Mouse (Mus musculus) adrenal gland, postnatal 14 days (tissue): ENCODE measurements at regions not wholly inside any gene's neighbourhood (a gene's known extent, or its start where the extent isn't known, plus 50 kb on each side); places are given as distances from the start of the nearest gene placed in this dataset.
A peak's percentile ranks its signal among the peaks of the same experiment; 100 is the strongest.

ENCODE experiments used
- DNase-seq: peaks from one replicate; pipeline ENCODE4 v3.0.0; 2021; ENCODE audit warnings: mixed read lengths

DNA sequence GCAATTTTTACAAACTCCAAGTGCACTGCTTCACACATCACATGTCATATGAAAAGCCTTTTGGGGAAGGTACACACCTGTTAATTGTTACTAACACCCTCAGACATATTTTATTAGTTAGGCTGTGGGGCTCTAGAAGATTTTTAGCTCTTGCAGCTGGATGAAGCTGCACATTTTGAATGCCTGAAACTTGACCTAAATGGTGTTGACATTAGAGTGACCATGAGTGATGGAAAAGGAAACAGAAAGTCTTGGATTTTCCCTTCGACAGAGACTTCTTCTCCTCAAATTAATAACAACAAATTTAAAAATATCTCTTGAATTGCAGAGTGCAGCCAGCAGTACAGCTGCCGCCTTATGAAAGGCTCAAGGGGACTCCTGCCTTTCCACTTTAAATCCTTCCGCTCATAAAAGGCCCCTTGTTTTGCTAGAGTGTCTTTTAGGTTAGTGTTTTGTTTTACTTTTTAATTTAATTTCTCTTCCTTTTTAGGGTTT, 259.7 kb downstream of the Trim52 start:
- no peak for DNase-seq

DNA sequence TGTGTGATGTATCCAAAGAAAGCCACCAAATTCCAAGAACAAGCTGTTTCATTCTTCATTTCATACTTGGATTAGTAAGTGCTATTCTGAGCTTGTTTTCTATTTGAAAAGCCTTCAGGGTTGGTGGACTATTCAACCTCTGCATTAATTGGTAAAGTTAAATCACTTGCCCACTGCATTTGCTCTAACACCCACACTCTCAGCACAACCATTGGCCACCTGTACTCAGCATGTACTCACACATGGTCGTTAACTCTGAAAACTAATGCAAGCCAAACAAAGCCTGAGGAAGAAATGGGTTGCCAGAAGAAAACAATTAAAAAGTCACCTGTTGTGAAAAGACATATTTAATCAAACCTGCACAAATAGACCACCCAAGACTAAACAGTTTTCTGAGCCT, 267.5 kb downstream of the Trim52 start:
- no peak for DNase-seq

DNA sequence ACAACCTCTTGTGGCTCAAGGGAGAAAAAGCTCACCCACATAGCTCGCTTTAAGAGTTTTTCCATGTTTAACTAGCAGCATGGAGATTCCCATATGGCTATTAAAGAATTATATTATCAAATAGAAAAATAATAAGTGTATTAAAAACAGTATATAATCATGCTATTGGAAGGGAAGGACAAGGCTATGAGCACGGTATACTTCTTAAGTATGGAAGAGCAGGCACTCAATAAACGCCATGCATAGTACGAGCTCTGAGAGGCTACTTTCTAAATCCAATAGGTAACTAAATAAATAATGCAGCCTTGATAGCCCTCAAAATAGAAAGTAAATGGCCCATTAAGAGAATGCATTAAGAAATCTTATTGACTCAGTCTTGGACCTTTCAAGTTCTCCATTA, 273.6 kb downstream of the Trim52 start:
- DNase-seq: no peak

DNA sequence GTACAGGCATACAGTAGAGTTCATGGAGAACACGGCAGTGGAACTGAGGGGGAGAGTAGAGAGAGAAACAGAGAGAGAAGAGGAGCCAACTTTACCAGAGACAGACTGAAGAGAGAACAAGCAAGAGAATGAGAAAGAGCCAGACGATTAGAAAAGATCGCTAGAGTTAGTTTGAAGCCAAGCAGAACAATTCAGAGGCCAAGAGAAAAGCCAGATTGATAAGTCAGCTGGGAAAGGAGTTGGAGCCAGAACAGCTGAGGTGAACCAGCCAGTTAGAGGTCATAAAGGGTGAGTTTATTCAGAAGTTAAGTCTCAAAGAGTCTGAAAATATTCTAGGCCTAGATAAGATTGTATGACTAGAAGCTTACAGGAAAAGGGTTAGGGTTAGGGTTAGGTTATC, 281.7 kb downstream of the Trim52 start:
- DNase-seq: peak; percentile 9

DNA sequence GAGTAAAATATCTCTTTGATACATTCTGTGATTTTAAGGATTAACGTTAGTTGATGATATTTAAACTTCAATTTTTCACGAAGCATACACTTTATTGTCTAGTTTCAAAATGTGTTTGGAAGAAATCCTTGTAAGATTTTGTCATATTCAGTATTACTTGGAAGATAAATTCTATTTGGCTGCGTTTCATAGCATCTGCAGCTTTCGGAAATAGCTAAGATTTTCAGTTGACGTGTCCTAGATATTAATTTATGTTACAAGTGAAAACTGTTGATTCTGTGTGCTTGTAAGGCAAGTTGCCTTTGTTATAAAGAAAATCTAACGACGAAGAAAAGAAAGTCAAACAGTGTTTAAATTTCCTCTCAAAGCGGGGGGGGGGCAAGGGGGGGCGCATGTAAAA, 284.5 kb downstream of the Trim52 start:
- no peak for DNase-seq

DNA sequence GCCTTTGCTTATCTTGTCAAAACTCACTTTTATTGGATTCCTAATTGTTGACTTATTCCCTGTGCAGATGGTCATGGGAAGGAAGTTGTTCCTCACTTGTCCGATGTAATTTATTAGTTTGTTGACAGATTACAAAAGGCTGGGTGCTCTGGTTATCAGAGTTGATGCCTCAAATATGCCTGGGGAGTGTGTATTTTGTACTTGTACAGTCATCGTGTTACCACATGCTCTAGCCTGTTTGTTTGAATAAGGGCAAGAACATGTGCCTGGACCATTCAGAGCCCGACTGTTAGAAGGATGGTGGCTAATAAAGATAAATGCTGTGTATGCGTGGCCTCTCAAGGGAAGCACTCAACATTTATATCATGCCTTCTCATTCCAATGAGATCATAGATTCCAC, 288.0 kb downstream of the Trim52 start:
- DNase-seq: no peak

DNA sequence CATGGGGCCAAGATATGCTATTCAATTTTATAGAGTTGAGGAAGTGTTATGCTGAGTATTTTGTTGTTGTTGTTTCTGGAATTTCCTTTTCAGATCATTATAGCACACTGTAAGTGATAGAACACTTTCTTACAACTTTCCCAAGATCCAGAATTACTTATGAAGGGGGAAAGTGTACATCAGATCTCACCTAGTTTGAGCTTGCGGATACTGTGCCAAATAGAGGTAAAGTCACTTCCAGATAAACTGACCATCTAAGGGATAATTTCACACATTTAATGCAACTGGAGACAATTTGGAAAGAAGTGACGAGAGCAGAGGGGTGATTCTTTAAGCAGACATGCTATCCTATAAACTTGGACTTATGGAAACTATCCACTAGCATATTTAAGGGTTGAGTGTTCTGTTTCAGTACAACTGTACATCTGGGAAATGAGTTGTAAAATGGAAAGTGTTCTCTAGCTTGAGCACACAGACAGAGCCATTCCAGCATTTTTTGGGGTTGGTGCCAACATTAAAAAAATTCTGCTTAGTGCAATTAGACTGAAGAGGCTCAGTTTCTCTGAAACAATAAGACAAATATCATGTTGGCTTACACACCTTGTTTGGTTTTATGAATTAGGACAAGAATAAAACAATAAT, 307.0 kb downstream of the Trim52 start:
- no peak for DNase-seq

DNA sequence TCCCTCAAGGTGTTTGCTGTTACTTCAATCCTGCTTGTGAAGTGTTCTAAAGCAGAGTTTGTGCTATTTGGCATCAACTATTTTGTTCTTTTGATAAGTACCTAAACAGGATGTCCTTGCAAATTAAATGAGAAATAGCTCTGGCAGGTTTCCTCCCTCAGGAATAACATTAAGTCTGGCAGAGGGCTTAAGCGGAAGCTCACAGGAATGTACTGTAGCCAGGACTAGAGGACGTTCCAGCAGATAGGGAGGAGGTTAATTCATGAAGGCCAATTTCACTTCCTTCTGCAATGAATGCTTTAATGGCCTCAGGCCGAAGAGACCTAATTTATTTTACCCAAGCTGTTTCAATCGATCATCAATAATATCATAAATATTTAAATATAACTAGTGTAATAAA, 318.7 kb downstream of the Trim52 start:
- DNase-seq: peak; percentile 23

DNA sequence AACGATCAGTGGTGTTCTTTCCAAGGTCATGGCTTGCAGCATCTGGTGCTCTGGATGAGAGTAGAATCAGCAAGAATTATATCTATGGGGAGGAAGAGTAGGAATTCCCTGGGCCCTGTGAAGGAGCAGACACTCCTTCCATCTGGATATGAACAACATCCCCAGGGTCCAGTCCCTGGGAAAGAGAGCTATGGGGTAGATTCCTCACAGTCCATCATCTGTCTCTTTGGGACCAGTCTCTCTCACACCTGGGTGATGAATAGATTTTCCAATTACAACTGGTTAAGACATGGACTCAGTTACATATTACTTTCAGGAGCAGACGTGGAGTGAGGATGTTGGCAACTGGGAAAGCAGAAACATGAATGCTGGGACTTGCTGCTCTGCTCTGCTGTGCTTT, 322.6 kb downstream of the Trim52 start:
- DNase-seq: no peak

DNA sequence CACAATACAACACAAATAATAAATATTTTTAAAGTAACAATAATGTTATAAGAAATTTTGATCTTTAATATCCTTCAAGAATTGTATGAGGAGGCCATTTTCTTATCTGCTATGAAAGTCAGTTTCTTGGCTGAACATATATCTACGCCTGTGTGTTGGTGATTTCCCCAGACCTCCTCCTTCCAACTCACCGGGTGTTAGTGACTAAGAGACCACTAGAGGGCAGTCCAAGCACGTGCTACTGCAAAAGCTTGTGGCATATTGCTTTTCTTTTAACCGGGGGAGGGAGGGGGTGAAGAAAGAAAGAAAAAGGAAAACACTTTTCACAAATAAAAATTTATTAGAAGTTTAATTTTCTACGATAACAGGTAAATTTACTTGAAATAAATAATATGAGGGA, 333.3 kb downstream of the Trim52 start:
- DNase-seq: peak; percentile 73

DNA sequence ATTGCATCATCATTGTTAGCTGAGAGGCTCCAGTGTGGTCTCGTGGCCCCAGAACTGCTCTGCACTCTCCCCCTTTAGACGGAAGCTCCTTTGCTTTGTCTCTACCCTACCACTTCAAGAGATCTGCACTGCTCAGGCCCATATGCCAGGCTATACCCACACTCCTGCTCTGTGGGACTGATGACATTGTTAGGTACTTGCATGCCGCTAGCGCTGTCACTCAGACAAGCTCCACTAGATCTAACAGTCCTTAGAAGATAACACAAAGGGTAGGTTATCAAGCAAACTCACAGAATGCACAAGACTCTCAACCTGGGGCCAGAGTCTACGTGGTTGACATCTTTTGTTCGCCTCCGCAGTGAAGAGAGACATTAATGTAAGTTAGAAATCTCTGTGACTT, 383.1 kb downstream of the Trim52 start:
- DNase-seq: no peak

DNA sequence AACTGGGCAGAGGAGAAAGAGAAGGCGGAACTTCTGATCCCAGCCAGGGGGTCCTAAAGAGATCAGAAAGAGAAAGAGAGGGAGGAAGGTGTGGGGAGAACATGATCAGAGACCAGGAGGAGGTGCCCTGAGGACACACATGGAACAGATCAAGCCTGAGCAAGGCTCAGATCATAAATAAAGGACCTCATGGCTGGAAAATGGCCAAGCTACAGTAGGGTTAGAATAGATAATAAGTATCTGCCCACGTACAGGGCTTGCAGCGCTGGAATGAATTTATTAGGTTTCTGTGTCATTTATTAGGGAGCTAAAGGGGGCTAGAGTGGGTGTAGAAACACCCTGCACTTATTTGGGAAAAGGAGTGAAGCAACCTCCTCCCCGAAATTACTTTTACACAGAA, 385.4 kb downstream of the Trim52 start:
- DNase-seq: no peak

DNA sequence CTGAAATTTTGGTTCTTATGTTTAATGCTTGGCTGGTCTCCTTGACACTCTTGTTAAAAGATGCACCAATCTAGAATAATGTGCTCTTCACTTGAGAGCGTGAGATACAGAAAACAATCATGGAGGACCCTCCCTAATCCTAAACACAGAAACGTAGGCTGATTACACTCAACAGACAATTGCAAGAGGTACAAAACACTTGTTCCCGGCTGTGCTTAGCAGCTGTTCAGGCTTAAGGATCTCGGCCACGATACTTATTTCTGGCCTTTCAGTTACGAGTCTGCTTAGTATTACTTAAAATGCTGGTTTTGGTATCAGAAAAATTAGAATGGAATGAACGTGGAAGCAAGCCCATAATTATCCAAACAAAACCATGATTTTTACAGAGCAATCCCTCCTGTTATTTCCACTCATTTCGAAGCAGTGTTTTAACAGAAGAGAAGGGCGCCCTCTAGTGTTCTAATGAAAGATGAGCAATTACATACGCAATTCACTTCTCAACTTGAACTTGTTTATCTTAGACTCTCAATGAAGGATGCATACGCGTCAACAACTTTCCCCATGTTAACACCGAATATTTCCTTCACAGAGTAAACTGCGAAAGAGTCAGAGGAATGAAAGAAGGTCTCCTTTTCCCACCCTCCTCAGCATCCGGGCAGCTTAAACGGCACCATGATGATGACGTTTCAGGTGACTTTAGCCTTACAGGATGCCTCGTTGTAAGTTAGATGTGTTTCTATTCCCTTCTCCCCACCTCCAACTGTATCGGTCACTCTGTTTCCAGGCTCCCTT, 394.5 kb downstream of the Trim52 start:
- DNase-seq: peak; percentile 31

DNA sequence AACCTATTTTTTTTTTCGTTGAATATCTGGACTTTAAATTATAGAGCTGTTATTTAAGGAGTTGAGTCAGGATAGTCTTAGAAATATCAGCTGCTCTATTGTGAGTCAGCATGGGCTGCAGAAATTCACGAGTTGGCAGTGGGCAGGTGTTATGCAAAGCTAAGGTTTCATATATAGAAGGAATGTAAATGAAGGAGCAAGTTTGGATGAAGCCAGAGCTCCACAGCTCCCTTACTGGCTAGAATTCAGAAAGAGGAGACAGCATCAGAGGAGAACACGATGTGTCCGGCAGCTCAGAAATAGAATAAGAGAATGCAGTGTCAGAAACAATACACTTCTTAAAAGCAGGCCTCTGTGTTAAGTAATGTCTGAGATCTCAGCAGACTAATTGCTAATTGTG, 400.9 kb downstream of the Trim52 start:
- DNase-seq: no peak

DNA sequence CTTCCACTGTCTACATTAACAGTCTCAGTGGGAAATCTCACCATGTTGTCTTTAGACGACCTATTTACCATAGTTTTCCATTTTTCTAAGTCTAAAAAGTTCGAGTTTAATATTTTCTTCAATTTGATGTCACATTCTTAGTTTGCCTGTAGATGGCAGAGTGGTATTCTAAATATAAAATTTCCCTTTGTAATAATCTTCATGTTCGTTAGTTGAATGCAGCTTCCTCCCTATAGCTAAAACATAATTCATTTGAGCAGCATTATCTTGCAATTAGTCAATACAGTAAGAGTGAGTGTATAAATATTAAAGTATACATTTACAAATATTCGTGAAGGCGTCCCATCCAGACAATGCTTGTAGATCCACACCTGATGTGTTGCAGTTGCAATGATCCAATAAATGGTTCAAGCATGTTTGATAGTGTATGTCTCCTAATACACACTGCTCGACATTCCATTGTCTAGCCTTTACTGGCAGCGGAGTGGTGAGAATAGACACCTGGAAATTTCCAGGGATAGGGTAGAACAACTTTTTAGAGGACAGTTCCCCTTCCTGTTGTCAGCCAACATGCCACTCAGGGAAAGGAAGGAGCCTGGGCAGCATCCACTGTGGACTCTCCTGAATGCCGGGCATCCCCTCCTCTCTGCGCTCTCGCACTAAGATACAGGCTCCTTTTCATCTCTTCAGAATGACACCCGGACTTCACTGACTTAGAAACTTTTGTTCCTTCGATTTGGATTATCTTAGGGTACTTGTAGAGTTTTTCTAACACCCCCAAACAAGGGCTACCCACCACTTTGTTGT, 412.8 kb downstream of the Trim52 start:
- no peak for DNase-seq

DNA sequence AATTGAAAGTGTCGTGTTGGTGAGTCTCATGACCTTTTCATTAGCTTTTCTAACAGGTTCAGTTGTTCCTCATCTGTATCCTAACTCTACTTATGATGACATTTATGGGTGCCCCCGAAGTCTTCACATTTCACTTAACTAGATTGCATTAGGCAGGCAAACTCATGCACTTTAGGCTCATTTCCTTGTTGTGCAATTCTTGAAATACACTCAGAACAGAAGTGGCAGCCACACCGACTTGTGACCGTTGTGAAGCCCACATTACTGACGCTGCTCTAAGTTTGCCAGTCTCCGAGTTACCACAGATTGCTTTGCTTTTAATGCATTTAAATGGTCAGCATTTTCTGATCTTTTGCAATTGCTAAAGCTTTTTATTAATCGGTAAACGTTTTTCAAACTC, 414.8 kb downstream of the Trim52 start:
- DNase-seq: no peak

DNA sequence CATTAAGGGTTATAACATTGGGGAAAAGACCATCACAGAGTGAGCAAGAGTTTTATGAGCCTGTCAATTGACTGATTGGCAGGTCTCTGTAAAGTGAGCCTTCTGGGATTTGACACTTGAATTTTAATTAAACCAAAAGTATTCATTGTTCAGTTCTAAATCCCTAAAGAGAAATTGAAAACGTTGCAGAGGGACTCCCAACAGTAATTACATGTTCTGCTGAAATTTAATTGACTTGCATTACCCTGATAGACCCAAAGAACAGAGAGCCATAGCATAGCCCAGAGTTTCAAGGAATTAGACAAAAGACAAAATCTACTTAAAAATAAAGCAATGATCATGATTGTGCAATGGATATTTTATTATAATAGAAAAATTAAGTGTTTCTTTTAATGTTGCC, 444.2 kb downstream of the Trim52 start:
- no peak for DNase-seq

DNA sequence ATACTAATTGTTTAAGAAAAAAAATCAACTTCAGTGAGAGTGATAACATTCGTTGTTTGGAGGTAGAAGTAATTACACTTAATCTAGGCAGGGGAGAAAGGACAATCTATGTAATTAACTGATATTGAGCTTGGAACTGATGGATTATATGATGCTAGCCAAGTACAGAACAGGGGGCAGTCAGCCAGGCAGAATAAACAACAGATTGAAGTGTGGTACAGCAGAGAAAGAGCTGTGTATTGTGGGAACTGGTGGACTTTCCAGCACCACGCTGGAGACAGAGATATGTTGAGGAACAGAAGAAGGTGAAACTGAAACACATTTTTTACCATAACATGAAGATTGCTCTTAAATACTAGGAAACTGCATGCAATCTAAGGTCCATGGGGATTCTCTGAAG, 473.3 kb downstream of the Trim52 start:
- DNase-seq: no peak

DNA sequence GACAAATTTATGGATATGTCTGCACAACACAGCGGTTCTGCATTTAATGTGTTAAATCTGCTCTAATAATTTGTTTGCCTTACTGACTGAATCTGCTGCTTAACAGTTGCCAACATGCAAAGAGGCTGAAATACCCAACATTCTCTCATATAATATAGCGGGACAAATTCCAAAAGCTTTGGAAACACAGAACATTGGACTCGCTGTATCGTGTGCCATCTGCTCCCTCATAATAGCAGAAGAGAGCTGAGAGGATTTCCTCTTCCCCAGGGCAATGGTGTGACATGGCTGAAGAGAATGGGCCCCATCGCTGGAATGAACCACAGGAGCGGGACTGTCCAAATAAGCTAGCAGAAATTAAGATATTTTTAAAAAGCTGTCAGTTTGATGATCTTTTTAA, 475.9 kb downstream of the Trim52 start:
- DNase-seq: no peak

DNA sequence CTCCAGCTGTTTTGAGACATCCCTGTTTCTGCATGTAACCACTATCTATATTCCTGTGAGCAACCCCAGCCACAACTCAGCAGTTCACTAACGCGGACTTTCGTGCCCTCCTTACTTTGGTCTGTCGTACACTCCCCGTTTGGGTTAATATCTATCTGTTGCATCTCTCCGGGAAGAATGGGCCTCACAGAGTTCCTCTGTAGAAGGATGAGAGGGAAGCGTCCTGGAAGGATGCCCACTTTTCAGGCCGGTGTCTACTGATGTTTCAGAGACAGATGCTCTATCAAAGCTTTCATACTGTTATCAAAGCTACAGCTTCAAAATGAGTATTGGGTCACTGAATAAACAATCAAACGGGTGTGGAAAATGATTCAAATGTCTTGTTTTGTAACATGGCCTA, 487.4 kb downstream of the Trim52 start:
- DNase-seq: no peak

DNA sequence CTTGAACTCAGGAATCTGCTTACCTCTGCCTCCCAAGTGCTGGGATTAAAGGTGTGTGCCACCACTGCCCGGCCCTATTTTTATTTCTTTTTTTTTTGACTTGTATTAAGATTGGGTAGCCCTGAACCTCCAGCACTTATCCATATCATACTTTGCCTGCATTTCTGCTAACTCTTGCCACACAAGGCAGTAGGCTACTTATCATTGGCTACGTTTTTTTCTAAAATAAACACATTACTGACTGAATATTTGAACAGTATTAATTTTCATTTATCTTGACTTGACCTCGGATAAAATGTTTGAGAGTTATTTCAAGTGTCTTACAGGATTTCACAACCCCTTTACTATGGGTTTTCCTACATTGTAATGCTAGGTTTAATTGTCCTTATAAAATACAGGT, 488.0 kb downstream of the Trim52 start:
- DNase-seq: no peak

DNA sequence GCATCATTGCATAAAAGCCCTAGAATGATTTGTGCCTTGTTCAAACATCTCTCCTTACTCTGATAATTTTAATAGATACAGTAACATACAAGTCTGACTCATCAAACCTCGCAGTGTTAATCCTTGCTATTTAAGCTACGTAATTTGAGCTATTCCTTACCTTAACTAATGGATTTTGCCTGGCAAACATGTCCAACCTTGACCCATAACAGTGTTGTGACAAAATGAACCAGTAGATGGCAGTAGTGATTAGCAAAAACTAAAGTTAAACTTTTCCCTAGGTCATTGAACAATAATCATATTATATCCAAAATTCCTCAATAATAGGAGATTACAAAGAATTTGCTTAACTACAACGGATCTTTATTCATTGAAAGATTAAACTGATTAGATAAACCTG, 501.0 kb downstream of the Trim52 start:
- no peak for DNase-seq

DNA sequence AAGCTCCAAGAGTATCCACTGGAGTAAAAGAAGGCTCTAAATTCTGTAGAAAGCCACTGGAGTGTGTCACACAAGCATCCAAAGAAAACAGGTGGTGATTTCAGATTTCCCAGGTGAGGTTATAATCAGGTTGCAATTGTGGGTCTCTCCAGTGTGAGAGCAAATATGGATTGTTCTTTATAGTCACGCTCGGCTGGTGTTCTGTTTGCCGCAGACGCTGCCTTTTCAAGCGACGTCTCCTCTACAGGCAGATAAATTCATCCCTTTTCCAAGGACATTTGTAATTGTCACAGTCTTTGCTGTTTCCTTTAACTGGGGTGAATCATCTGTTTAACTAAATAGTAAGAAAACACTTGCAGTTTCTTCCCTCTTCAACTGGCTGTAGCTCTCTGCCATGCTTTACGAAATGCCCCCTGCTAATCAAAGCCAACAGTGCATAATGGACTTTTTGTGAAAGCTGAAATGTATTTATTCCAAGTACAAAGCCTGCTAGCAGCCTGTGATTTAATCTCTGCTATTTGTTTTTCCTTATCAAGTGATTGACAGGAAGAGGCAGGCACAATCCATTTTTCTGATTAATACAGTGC, 502.4 kb downstream of the Trim52 start:
- DNase-seq: no peak
